Mouse (Mus musculus): ENCODE measurements around the gene Atp5g2. TPM values are rescaled to one million over a fixed set of nuclear protein-coding genes. Genes with fewer than 3 reads are reported as not detected.

The Atp5g2 gene
- 61.4 and 72.9 TPM in 2 replicates for polyA plus RNA-seq (2016; fragmentation: Nextera tagmentation; extraction: Ambion mirVana)

GRCm38 (mm10) chr15:102672215-102673071 is at the start of gene Atp5g2:
Gene Atp5g2, minus strand, starts transcription at chr15:102672352.
- peak within 1 kb of the TSS; percentile 83 for H3K9ac ChIP-seq (replicated peaks)
- H3K4me3 ChIP-seq (replicated peaks): peak within 1 kb of the TSS; percentile 50
- H3K9me3 ChIP-seq: no peaks in the 10 kb centered on the region
- H3K36me3 ChIP-seq: peaks cover 8% of the 10 kb centered on the region
- no peak for ATAC-seq (ENCODE audit: insufficient number of reproducible peaks, insufficient read depth, low FRiP score, low TSS enrichment, low read depth)
- peak within 1 kb of the TSS; percentile 100 for H3K27ac ChIP-seq
- H3K4me2 ChIP-seq: peak within 1 kb of the TSS; percentile 74
- WGBS: 2% methylated on average over 37 of the region's 37 CpGs
- no peaks in the 10 kb centered on the region for H3K27me3 ChIP-seq
- peaks cover 28% of the 10 kb centered on the region for H3K4me1 ChIP-seq (replicated peaks)

- H3K36me3 ChIP-seq: peaks cover 25% of the 10 kb centered on the region
- H3K4me2 ChIP-seq: peak overlapping the region; percentile 73
- H3K27me3 ChIP-seq: no peaks in the 10 kb centered on the region
- H3K4me1 ChIP-seq (replicated peaks): peaks cover 21% of the 10 kb centered on the region
- 20% methylated on average over 14 of the region's 14 CpGs for WGBS
- peak overlapping the region; percentile 72 for H3K9ac ChIP-seq (replicated peaks)
- 0 out of 2 replicates have a peak overlapping the region, but pooled peaks have one; percentile 50 for H3K27ac ChIP-seq
- no peak for ATAC-seq (ENCODE audit: insufficient number of reproducible peaks, insufficient read depth, low FRiP score, low TSS enrichment, low read depth)
- H3K4me3 ChIP-seq (replicated peaks): peak overlapping the region; percentile 68
- no peaks in the 10 kb centered on the region for H3K9me3 ChIP-seq
Observed at GRCm38 (mm10) chr15:102721016-102721898, 49.1 kb upstream of the Atp5g2 start.

GRCm38 (mm10) chr15:102716132-102716531 is 44.0 kb upstream of the Atp5g2 start:
- H3K27ac ChIP-seq: no peak overlapping the region
- no peak overlapping the region for H3K4me3 ChIP-seq (replicated peaks)
- WGBS: 61% methylated on average over 12 of the region's 12 CpGs
- H3K9me3 ChIP-seq: no peaks in the 10 kb centered on the region
- H3K4me2 ChIP-seq: no peak overlapping the region
- no peak overlapping the region for H3K9ac ChIP-seq (replicated peaks)
- ATAC-seq (ENCODE audit: insufficient number of reproducible peaks, insufficient read depth, low FRiP score, low TSS enrichment, low read depth): no peak
- peaks cover 16% of the 10 kb centered on the region for H3K4me1 ChIP-seq (replicated peaks)
- H3K27me3 ChIP-seq: no peaks in the 10 kb centered on the region
- H3K36me3 ChIP-seq: peaks cover 74% of the 10 kb centered on the region

- Histone ChIP-seq H3K4me3 (replicated peaks) (no peak overlapping the region), H3K4me1 (replicated peaks) (peaks cover 16% of the 10 kb centered on the region), H3K9me3 (no peaks in the 10 kb centered on the region), H3K36me3 (peaks cover 54% of the 10 kb centered on the region), H3K27me3 (peaks cover 19% of the 10 kb centered on the region), H3K9ac (replicated peaks) (0 out of 2 replicates have a peak overlapping the region, but pooled peaks have one; percentile 31), H3K4me2 (no peak overlapping the region), H3K27ac (no peak overlapping the region)
- ATAC-seq (ENCODE audit: insufficient number of reproducible peaks, insufficient read depth, low FRiP score, low TSS enrichment, low read depth): no peak
- WGBS: 64% methylated on average over 6 of the region's 6 CpGs
Observed at GRCm38 (mm10) chr15:102707736-102708269, 35.7 kb upstream of the Atp5g2 start.

- peaks cover 38% of the 10 kb centered on the region for H3K36me3 ChIP-seq
- no peaks in the 10 kb centered on the region for H3K9me3 ChIP-seq
- ATAC-seq (ENCODE audit: insufficient number of reproducible peaks, insufficient read depth, low FRiP score, low TSS enrichment, low read depth): no peak
- peaks cover 23% of the 10 kb centered on the region for H3K27me3 ChIP-seq
- H3K9ac ChIP-seq (replicated peaks): no peak overlapping the region
- H3K4me2 ChIP-seq: no peak overlapping the region
- 72% methylated on average over 7 of the region's 7 CpGs for WGBS
- no peak overlapping the region for H3K4me3 ChIP-seq (replicated peaks)
- H3K4me1 ChIP-seq (replicated peaks): peaks cover 16% of the 10 kb centered on the region
- H3K27ac ChIP-seq: no peak overlapping the region
Observed at GRCm38 (mm10) chr15:102705923-102706503, 33.9 kb upstream of the Atp5g2 start.

GRCm38 (mm10) chr15:102705226-102705894 is 33.2 kb upstream of the Atp5g2 start:
- H3K4me2 ChIP-seq: peak overlapping the region; percentile 24
- peak; percentile 17; the same call in 1 of the 2 replicates for ATAC-seq (ENCODE audit: insufficient number of reproducible peaks, insufficient read depth, low FRiP score, low TSS enrichment, low read depth)
- H3K4me3 ChIP-seq (replicated peaks): no peak overlapping the region
- 0 out of 2 replicates have a peak overlapping the region, but pooled peaks have one; percentile 37 for H3K27ac ChIP-seq
- no peak overlapping the region for H3K9ac ChIP-seq (replicated peaks)
- peaks cover 32% of the 10 kb centered on the region for H3K36me3 ChIP-seq
- H3K27me3 ChIP-seq: peaks cover 26% of the 10 kb centered on the region
- H3K4me1 ChIP-seq (replicated peaks): peaks cover 16% of the 10 kb centered on the region
- H3K9me3 ChIP-seq: no peaks in the 10 kb centered on the region
- WGBS: 19% methylated on average over 9 of the region's 9 CpGs

- no peak for ATAC-seq (ENCODE audit: insufficient number of reproducible peaks, insufficient read depth, low FRiP score, low TSS enrichment, low read depth)
- 55% methylated on average over 5 of the region's 5 CpGs for WGBS
Observed at GRCm38 (mm10) chr15:102704806-102705205, 32.7 kb upstream of the Atp5g2 start.

GRCm38 (mm10) chr15:102702972-102703371 is 30.8 kb upstream of the Atp5g2 start:
- 77% methylated on average over 3 of the region's 3 CpGs for WGBS
- peaks cover 41% of the 10 kb centered on the region for H3K27me3 ChIP-seq
- peaks cover 22% of the 10 kb centered on the region for H3K4me1 ChIP-seq (replicated peaks)
- peaks cover 8% of the 10 kb centered on the region for H3K36me3 ChIP-seq
- no peak for ATAC-seq (ENCODE audit: insufficient number of reproducible peaks, insufficient read depth, low FRiP score, low TSS enrichment, low read depth)
- H3K27ac ChIP-seq: no peak overlapping the region
- H3K4me3 ChIP-seq (replicated peaks): no peak overlapping the region
- H3K9me3 ChIP-seq: no peaks in the 10 kb centered on the region
- H3K4me2 ChIP-seq: no peak overlapping the region
- H3K9ac ChIP-seq (replicated peaks): no peak overlapping the region

More at GRCm38 (mm10) chr15:102704806-102705205, 32.7 kb upstream of the Atp5g2 start:
- no peak overlapping the region for H3K9ac ChIP-seq (replicated peaks)
- H3K27ac ChIP-seq: peak overlapping the region; percentile 37; the same call in 1 of the 2 replicates
- H3K4me3 ChIP-seq (replicated peaks): no peak overlapping the region
- peaks cover 26% of the 10 kb centered on the region for H3K36me3 ChIP-seq
- H3K9me3 ChIP-seq: no peaks in the 10 kb centered on the region
- H3K27me3 ChIP-seq: peaks cover 32% of the 10 kb centered on the region
- H3K4me1 ChIP-seq (replicated peaks): peaks cover 16% of the 10 kb centered on the region
- H3K4me2 ChIP-seq: 0 out of 2 replicates have a peak overlapping the region, but pooled peaks have one; percentile 24

- H3K9ac ChIP-seq (replicated peaks): no peak overlapping the region
- H3K4me2 ChIP-seq: no peak overlapping the region
- no peak overlapping the region for H3K27ac ChIP-seq
- peaks cover 29% of the 10 kb centered on the region for H3K4me1 ChIP-seq (replicated peaks)
- no peak for ATAC-seq (ENCODE audit: insufficient number of reproducible peaks, insufficient read depth, low FRiP score, low TSS enrichment, low read depth)
- H3K9me3 ChIP-seq: no peaks in the 10 kb centered on the region
- no peaks in the 10 kb centered on the region for H3K36me3 ChIP-seq
- H3K4me3 ChIP-seq (replicated peaks): no peak overlapping the region
- H3K27me3 ChIP-seq: peaks cover 79% of the 10 kb centered on the region
- 1% methylated on average over 11 of the region's 11 CpGs for WGBS
Observed at GRCm38 (mm10) chr15:102698193-102698592, 26.0 kb upstream of the Atp5g2 start.

- H3K4me1 ChIP-seq (replicated peaks): peaks cover 38% of the 10 kb centered on the region
- H3K4me2 ChIP-seq: no peak overlapping the region
- no peaks in the 10 kb centered on the region for H3K36me3 ChIP-seq
- no peaks in the 10 kb centered on the region for H3K9me3 ChIP-seq
- no peak overlapping the region for H3K9ac ChIP-seq (replicated peaks)
- H3K27ac ChIP-seq: no peak overlapping the region
- peaks cover 92% of the 10 kb centered on the region for H3K27me3 ChIP-seq
- no peak for ATAC-seq (ENCODE audit: insufficient number of reproducible peaks, insufficient read depth, low FRiP score, low TSS enrichment, low read depth)
- no peak overlapping the region for H3K4me3 ChIP-seq (replicated peaks)
- WGBS: 44% methylated on average over 3 of the region's 3 CpGs
Observed at GRCm38 (mm10) chr15:102696899-102697298, 24.7 kb upstream of the Atp5g2 start.
